Mouse (Mus musculus): ENCODE results near the gene Tmem121b. TPM values are rescaled to one million over a fixed set of nuclear protein-coding genes. Genes with fewer than 3 reads are reported as not detected.

The Tmem121b gene
- polyA plus RNA-seq, 1 experiment = not detected

DNA sequence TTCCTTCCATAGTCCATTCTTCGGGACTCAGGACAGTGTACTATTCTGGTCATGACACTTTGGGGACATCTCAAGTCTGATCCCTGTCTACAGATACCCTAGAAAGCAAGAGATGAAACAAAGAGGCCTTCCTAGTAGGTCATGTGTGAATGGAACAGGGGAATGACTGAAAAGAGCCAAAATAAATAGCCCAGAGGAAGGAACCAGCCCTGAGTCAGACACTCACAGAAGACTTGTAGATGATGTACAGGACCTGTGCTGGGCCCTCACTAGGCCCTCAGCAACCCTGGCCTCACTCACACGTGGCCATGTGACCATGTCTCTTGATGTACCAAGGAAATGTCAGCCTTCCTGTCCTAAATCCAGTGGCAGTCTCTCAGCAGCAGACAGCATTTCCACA is 4.1 kb downstream of the Tmem121b start:
- H3K9ac ChIP-seq (ENCODE audit: low read depth, poor library complexity, severe bottlenecking) = no peak overlapping the region
- no peak overlapping the region for H3K4me3 ChIP-seq (ENCODE audit: low read depth, low read length)
- H3K27ac ChIP-seq (ENCODE audit: insufficient read depth, low read length) = no peak overlapping the region
- TF ChIP-seq CTCF (IDR thresholded peaks at IDR 0.05; ENCODE audit: low read depth, low read length) = no peak
- peaks cover 13% of the 10 kb centered on the region for H3K27me3 ChIP-seq (ENCODE audit: control insufficient read depth, insufficient read depth, low read length, poor library complexity, severe bottlenecking)
- H3K36me3 ChIP-seq (ENCODE audit: control insufficient read depth, insufficient read depth, low read length, poor library complexity, severe bottlenecking) = no peaks in the 10 kb centered on the region
- no peaks in the 10 kb centered on the region for H3K4me1 ChIP-seq (ENCODE audit: control insufficient read depth, insufficient read depth, low read length)
- H3K9me3 ChIP-seq (replicated peaks; ENCODE audit: control insufficient read depth, insufficient read depth, low read length, poor library complexity, severe bottlenecking) = no peaks in the 10 kb centered on the region

DNA sequence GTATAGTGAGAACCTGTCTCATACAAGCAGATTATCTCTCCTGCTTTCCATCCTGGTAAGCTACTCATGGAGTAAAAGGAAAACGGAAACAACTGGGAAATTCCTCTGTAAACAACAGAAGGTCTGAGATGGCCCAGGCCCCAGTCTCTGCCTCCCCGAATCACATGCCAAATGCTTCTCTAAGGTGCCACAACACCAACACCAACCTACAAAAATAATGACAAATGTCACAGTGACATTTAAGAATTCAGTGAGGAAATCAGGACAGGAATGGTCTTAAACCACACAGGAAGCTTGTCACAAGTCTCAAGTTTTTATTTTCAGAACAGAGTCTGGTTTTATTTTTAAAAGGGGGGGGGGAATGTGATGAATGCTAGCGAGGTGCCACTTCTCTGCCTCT is 5.0 kb downstream of the Tmem121b start:
- Histone ChIP-seq H3K27me3 (ENCODE audit: control insufficient read depth, insufficient read depth, low read length, poor library complexity, severe bottlenecking) (peaks cover 12% of the 10 kb centered on the region), H3K4me3 (ENCODE audit: low read depth, low read length) (no peak overlapping the region), H3K9me3 (replicated peaks; ENCODE audit: control insufficient read depth, insufficient read depth, low read length, poor library complexity, severe bottlenecking) (no peaks in the 10 kb centered on the region), H3K36me3 (ENCODE audit: control insufficient read depth, insufficient read depth, low read length, poor library complexity, severe bottlenecking) (no peaks in the 10 kb centered on the region), H3K9ac (ENCODE audit: low read depth, poor library complexity, severe bottlenecking) (no peak overlapping the region), H3K4me1 (ENCODE audit: control insufficient read depth, insufficient read depth, low read length) (no peaks in the 10 kb centered on the region), H3K27ac (ENCODE audit: insufficient read depth, low read length) (no peak overlapping the region)
- no peak for TF ChIP-seq POLR2A (IDR thresholded peaks at IDR 0.05; ENCODE audit: insufficient read depth, low read length)
- TF ChIP-seq EP300 (IDR thresholded peaks at IDR 0.05; ENCODE audit: insufficient read depth, low read depth, low read length) = no peak
- TF ChIP-seq CTCF (IDR thresholded peaks at IDR 0.05; ENCODE audit: low read depth, low read length) = no peak

DNA sequence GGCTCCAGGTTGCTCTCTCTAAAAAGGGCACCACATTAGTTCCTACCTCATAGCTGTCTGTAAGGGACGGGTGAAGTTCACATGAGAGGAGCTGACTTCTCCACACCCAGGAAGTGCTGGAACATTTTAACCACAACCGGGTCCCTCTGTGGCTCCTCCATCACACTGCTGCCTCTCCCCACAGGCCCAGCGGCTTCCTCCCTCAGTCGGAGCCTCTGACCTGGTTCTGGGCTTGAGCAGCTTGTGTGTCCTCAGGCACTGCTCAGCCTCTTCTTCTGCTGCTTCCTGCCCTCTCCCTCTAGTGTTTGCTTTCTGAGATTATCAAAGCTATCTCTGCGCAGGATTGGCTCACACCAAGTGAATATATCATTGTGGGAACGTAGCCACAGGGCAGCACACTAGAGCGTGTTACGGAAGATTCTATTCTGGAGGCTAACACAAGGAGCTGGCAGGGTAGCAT is 7.5 kb downstream of the Tmem121b start:
- H3K27ac ChIP-seq (ENCODE audit: insufficient read depth, low read length) = no peak overlapping the region
- TF ChIP-seq CTCF (IDR thresholded peaks at IDR 0.05; ENCODE audit: low read depth, low read length) = no peak
- TF ChIP-seq EP300 (IDR thresholded peaks at IDR 0.05; ENCODE audit: insufficient read depth, low read depth, low read length) = no peak
- TF ChIP-seq POLR2A (IDR thresholded peaks at IDR 0.05; ENCODE audit: insufficient read depth, low read length) = no peak

DNA sequence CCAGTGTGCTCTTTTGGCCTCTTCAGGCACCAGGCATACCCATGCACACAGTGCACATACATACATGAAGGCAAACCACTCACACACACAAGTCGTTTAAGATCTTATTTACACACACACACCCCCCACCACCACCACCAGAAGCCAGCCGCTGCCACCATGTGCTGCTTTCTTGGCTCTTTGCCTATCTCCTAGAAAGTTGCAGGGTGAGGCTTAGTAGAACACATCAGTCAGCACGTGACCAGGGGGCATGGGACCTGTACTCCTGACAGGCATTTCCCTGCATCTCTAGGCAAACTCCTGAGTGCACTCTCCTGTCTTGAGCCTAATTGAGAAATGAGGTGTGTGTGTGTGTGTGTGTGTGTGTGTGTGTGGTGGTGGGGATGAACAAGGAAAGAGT is 8.6 kb downstream of the Tmem121b start:
- Histone ChIP-seq H3K4me1 (ENCODE audit: control insufficient read depth, insufficient read depth, low read length) (no peaks in the 10 kb centered on the region), H3K9ac (ENCODE audit: low read depth, poor library complexity, severe bottlenecking) (no peak overlapping the region), H3K4me3 (ENCODE audit: low read depth, low read length) (no peak overlapping the region), H3K9me3 (replicated peaks; ENCODE audit: control insufficient read depth, insufficient read depth, low read length, poor library complexity, severe bottlenecking) (no peaks in the 10 kb centered on the region), H3K27me3 (ENCODE audit: control insufficient read depth, insufficient read depth, low read length, poor library complexity, severe bottlenecking) (no peaks in the 10 kb centered on the region), H3K36me3 (ENCODE audit: control insufficient read depth, insufficient read depth, low read length, poor library complexity, severe bottlenecking) (no peaks in the 10 kb centered on the region), H3K27ac (ENCODE audit: insufficient read depth, low read length) (no peak overlapping the region)
- TF ChIP-seq POLR2A (IDR thresholded peaks at IDR 0.05; ENCODE audit: insufficient read depth, low read length) = no peak
- no peak for TF ChIP-seq EP300 (IDR thresholded peaks at IDR 0.05; ENCODE audit: insufficient read depth, low read depth, low read length)
- no peak for TF ChIP-seq CTCF (IDR thresholded peaks at IDR 0.05; ENCODE audit: low read depth, low read length)

More for the DNA sequence above, 7.5 kb downstream of the Tmem121b start:
- H3K27me3 ChIP-seq (ENCODE audit: control insufficient read depth, insufficient read depth, low read length, poor library complexity, severe bottlenecking) = no peaks in the 10 kb centered on the region
- no peaks in the 10 kb centered on the region for H3K9me3 ChIP-seq (replicated peaks; ENCODE audit: control insufficient read depth, insufficient read depth, low read length, poor library complexity, severe bottlenecking)
- no peak overlapping the region for H3K4me3 ChIP-seq (ENCODE audit: low read depth, low read length)
- H3K4me1 ChIP-seq (ENCODE audit: control insufficient read depth, insufficient read depth, low read length) = no peaks in the 10 kb centered on the region
- H3K9ac ChIP-seq (ENCODE audit: low read depth, poor library complexity, severe bottlenecking) = no peak overlapping the region
- no peaks in the 10 kb centered on the region for H3K36me3 ChIP-seq (ENCODE audit: control insufficient read depth, insufficient read depth, low read length, poor library complexity, severe bottlenecking)

DNA sequence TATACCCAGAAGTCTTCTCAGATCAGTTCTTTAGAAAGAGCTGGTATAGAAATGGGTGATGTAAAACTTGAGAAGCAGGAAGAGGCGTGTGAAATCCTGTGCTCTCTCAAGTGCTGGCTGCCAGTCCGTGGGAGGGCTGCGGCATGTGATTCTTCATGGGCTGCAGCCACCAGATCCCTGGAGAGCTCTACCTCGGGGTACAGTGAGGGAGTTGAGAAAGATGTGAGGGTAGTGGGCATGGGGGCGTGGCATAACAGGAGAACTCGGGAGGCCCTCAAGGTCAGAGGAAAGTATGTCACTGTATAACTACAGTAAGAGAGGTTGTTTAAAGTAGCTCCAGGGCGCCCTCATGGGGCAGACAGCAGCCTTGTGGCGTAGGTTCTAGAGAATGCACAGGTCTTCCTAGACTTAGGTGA is 10.4 kb downstream of the Tmem121b start:
- Histone ChIP-seq H3K27me3 (ENCODE audit: control insufficient read depth, insufficient read depth, low read length, poor library complexity, severe bottlenecking) (no peaks in the 10 kb centered on the region), H3K36me3 (ENCODE audit: control insufficient read depth, insufficient read depth, low read length, poor library complexity, severe bottlenecking) (no peaks in the 10 kb centered on the region), H3K4me1 (ENCODE audit: control insufficient read depth, insufficient read depth, low read length) (no peaks in the 10 kb centered on the region), H3K9me3 (replicated peaks; ENCODE audit: control insufficient read depth, insufficient read depth, low read length, poor library complexity, severe bottlenecking) (no peaks in the 10 kb centered on the region), H3K9ac (ENCODE audit: low read depth, poor library complexity, severe bottlenecking) (no peak overlapping the region), H3K4me3 (ENCODE audit: low read depth, low read length) (no peak overlapping the region), H3K27ac (ENCODE audit: insufficient read depth, low read length) (no peak overlapping the region)
- TF ChIP-seq CTCF (IDR thresholded peaks at IDR 0.05; ENCODE audit: low read depth, low read length) = peak; percentile 65
- no peak for TF ChIP-seq EP300 (IDR thresholded peaks at IDR 0.05; ENCODE audit: insufficient read depth, low read depth, low read length)

DNA sequence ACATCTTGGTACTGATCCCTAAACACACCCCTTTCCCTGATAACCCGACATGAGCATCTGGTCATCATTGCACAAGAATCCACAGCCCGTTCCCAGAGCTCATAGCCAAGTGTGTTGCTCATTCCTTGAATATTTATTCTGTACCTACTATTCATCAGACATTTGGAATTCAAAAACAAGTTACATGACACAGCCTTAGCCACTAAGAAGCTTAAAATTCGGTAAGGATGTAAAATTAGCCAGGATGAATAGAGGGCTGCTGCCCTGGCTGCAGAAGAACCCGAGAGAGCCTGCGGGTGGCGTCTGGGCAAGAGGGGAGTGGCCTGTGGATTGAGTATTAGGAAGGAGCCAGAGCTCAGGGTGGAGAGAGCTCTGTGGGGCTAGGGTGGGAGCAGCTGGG is 10.9 kb downstream of the Tmem121b start:
- no peak overlapping the region for H3K27ac ChIP-seq (ENCODE audit: insufficient read depth, low read length)
- no peaks in the 10 kb centered on the region for H3K4me1 ChIP-seq (ENCODE audit: control insufficient read depth, insufficient read depth, low read length)
- TF ChIP-seq EP300 (IDR thresholded peaks at IDR 0.05; ENCODE audit: insufficient read depth, low read depth, low read length) = no peak
- no peak for TF ChIP-seq POLR2A (IDR thresholded peaks at IDR 0.05; ENCODE audit: insufficient read depth, low read length)
- TF ChIP-seq CTCF (IDR thresholded peaks at IDR 0.05; ENCODE audit: low read depth, low read length) = no peak
- H3K4me3 ChIP-seq (ENCODE audit: low read depth, low read length) = no peak overlapping the region
- H3K9me3 ChIP-seq (replicated peaks; ENCODE audit: control insufficient read depth, insufficient read depth, low read length, poor library complexity, severe bottlenecking) = no peaks in the 10 kb centered on the region
- H3K27me3 ChIP-seq (ENCODE audit: control insufficient read depth, insufficient read depth, low read length, poor library complexity, severe bottlenecking) = no peaks in the 10 kb centered on the region
- no peaks in the 10 kb centered on the region for H3K36me3 ChIP-seq (ENCODE audit: control insufficient read depth, insufficient read depth, low read length, poor library complexity, severe bottlenecking)
- H3K9ac ChIP-seq (ENCODE audit: low read depth, poor library complexity, severe bottlenecking) = no peak overlapping the region

All from ES-Bruce4 (cell line).